Mouse (Mus musculus) ES-CJ7 (cell line): ENCODE measurements around the gene Arid1b.
A peak's percentile ranks its signal among the peaks of the same experiment; 100 is the strongest.

ENCODE experiments used
- DNase-seq: peaks from one replicate; pipeline ENCODE4 v3.0.0; 2011; ENCODE audit warnings: low read depth, low spot score

Arid1b gene

GRCm38 (mm10) chr17:5188400-5188799 is 194.3 kb downstream of the Arid1b start:
- no peak for DNase-seq

- DNase-seq: peak; percentile 91
Observed at GRCm38 (mm10) chr17:5189551-5190351, 195.6 kb downstream of the Arid1b start.

GRCm38 (mm10) chr17:5190367-5190766 is 196.2 kb downstream of the Arid1b start:
- DNase-seq: peak; percentile 64

- DNase-seq: no peak
Observed at GRCm38 (mm10) chr17:5194157-5194916, 200.2 kb downstream of the Arid1b start.

DNA sequence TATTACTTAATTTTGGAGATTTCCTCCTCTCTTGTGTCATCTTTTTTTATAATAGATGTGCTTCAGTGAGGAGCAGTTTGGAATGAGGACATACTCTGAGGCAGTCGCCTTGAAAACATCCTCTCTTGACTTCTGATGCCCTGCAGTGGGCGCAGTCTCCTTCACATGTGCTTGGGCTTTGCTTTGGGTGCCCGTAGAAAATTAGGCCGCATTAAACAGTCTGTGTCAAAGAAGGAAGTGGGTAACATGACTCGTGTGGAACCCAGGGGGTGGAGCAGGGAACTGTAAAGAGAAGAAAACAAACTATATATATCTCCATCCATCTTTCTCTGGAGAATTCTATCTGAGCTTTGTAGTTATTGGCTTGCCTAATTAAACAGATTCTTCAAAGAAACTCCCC is 201.3 kb downstream of the Arid1b start:
- DNase-seq: no peak

DNA sequence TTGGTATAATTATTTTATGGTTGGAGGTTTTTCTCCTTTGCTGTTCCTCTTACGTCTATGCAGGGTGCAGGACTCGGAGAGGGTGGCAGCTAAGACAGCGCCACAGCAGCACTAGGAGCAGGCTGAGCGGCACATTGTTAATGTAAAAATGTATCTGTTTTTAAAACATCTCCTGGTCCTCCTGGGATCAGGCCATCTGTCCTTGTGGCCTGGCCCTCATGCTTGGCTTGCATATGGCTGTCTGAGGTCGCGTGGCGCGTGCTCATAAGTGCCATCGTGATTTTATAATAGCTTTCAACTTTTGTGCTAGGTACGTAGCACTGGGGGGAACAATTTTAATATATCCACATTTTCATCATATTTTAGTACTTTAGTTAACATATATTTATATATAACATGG is 201.9 kb downstream of the Arid1b start:
- no peak for DNase-seq

- DNase-seq: no peak
Observed at GRCm38 (mm10) chr17:5196508-5196907, 202.4 kb downstream of the Arid1b start.

DNA sequence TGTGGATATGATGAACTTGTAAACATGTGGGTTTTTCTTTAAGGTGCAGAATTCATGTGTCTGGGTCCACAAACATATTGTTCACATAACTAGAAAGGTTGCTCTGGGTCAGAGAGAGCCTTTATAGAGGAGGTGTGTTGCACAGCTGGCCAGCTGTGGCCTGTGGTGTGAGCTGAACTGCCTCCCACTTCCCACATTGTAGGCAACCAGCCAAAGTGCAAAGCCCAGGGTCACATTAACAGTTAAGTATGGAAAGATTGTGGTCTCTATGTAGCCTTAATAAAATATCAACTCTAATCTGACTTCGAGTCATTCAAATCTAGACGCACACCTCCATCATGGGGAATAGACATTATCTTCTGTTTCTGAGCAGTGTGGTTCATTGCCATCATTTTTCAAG is 203.0 kb downstream of the Arid1b start:
- DNase-seq: no peak

DNA sequence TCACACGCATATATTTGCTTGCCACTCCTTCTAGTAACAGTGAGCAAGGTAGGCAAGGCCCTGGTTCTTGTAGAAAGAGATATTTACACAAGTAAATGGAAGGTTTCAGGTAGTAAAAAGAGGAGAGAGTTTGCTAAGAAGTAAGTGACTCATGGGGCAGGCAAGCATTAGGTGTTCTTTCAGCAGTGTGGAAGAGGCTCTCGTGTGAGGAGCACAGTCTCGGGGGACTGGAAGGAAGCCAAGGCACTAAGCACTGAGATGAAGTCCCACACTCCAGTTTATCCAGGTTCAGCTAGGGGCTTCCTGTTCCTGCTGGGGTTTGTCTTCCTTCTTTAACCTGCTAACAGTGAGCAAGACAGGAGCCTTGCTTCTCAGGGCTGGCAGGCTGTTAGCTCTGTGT is 203.6 kb downstream of the Arid1b start:
- DNase-seq: no peak

GRCm38 (mm10) chr17:5198252-5198651 is 204.1 kb downstream of the Arid1b start:
- DNase-seq: no peak

- no peak for DNase-seq
Observed at GRCm38 (mm10) chr17:5198811-5199210, 204.7 kb downstream of the Arid1b start.

DNA sequence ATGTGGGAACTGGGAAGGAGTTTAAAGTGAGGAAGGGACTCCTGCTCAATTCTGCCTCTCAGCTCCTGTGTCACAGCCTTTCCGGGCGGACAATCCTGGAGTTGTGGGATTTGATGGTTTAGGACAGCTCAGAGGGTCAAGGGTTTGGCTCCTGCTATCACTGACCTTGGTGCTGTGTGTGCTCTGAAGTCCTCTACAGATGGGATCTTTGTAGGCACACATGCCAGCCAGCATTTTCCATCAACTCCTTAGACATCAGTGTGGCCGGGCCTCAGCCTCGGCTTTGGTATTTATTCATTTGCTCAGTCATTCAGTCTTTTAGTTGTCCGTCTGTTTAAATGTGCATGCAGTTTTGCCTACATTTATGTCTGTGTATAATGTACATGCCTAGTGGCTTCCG is 206.5 kb downstream of the Arid1b start:
- no peak for DNase-seq

GRCm38 (mm10) chr17:5201859-5202598 is 207.9 kb downstream of the Arid1b start:
- DNase-seq: peak; percentile 79

DNA sequence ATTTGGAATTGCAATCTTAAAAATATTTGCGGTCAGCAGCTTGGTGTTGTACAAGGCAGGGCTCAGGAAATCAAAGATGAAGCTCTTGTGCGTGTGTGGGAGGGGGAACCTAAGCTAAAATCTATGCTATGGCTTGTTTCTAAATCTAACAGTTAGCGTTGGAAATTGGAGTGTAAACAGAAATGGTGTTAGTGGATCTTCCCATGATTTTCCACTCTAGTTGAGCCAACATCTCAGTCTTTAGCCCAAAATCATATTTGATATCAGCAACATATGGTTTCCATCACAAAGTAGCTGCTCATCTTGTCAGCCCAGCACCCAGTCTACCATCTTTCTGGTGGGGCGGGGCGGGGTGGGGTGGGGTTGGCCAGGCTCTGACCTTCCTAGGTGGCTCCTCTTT is 208.6 kb downstream of the Arid1b start:
- DNase-seq: no peak

GRCm38 (mm10) chr17:5203346-5204102 is 209.4 kb downstream of the Arid1b start:
- no peak for DNase-seq

DNA sequence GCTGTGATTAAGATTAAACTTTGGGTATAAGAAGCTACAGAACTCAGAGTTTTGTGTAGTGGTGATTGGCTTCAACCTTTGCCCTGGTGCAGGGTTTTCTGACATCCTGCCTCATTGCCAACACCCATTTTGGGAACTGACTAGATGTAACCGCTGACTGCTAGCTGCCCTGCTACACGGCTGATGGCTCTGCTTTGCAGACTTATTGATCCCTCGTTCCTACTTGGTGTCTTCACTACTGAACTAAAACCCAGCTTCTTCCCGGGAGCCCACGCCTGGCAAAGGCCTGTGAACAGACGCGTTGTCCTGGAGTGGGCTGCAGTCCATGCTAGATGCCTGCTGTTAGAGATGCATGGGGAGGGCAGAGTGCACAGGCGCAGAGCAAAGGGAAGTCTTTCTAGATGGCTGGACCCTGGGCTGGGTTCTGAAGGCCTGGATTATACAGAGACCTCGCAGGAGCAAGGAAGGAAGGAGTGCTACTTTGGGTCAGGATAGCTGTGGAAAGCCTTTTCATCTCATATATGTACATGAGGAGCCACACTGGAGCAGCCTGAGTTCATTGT is 210.1 kb downstream of the Arid1b start:
- no peak for DNase-seq

DNA sequence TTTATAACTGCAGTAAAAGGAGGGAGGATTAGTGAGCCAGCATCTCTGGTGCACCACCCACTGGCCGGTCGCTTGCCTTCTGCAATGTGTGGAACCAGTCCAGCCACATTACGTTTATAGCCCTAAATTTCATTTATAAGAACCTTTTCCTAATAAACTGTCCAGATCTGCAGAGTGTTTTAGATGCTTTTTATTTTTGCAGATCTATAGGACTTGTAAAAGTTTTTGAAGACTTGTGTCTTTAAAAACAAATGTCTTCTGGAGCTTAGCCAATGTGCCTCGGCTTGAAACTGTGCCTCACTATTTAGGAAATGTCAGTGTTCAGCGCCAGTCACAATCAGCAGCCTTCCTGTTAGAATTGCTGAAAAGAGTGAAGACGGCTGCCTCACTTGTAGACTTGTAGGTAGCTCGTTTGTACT is 211.0 kb downstream of the Arid1b start:
- DNase-seq: no peak

GRCm38 (mm10) chr17:5206731-5207130 is 212.6 kb downstream of the Arid1b start:
- DNase-seq: no peak

DNA sequence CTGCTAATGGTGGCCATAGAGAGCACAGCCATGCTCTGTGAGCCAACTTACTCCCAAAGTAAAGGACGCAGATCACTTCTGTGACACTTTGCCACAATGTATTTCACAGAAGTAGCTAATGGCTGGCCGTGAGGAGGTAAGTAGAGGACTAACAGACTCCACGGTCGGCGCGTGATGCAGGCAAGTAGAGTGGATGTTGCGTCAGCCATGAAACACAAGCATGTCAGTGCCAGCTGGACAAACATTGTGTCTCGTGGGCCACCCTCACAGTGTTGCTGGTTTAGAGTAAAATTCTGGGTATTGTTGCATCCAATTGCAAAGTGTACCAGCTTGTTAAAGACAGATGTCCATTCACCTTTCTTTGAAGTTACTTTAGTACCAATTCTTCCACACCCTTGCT is 213.7 kb downstream of the Arid1b start:
- DNase-seq: no peak

DNA sequence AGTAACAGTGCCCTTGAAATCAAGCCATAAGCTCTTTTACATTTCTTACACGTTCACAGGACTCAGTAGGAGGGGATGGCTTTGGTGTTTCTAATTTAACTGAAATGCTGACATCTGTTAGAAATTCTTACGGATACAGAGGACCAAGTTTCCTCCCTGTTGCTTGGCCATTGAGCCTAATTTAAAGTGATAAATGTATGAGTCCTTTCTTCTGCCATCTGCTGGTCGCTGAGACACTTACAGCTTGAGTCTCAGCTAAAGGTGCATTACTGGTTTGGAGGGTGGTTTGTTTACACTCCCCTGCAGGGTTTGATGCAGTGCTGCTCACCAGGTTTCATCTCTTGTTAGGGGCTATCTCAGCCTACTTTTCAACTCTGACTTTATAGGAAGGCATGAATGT is 214.2 kb downstream of the Arid1b start:
- DNase-seq: peak; percentile 49

DNA sequence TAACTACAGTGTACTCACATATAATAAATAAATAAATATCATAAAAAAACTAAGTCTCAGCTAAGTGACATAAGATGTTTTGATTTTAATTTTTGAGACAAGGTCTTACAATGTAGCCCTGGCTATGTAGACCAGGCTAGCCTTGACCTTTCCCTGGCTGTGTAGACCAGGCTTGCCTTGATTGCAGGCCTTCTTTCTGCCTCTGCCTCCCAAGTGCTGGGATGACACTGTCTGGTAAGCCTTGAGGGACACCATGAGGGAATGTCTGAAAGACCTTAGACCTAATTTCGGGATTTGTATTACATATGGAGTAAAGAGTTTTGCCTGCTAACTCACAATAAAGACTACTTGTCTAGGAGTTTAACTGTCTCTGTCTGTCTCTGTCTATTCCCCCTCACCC is 214.9 kb downstream of the Arid1b start:
- DNase-seq: no peak
